Mouse (Mus musculus): ENCODE measurements around the gene Tram2. TPM values are rescaled to one million over a fixed set of nuclear protein-coding genes. Genes with fewer than 3 reads are reported as not detected.

The Tram2 gene
- polyA plus RNA-seq, 1 experiment from 2014 or later = 2.0 TPM

DNA sequence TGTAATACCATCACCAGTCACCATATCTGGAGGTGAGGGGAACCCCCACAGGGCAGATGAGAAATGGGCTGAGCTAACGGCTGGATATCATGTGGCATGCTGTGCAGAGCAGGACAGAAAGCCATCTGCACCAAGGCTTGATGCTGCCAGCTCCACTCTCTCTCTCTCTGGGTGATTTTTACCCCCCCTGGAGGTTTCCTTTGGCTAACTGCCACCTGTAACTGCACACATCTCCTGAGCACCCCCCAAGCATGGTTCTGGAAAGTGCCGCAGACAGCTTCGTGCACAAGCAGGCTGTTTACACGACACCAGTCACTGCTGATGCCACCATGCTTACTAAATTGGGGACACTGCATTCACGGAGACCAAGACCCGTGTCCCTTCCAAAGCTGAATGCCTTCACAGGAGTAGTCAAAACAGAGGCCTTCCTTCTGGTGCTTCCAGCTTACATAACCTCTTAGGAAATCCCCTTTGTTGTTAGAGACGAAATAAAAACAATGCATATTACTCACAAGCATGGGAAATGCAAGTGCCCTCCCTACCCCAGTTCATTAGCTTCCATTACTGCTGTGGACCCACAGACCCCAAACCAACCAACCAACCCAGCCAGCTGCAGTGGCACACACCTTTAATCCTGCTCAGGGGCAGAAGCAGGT is 83.6 kb downstream of the Tram2 start:
- Histone ChIP-seq H3K27ac (ENCODE audit: low read depth, low read length) (no peak overlapping the region), H3K4me1 (ENCODE audit: control insufficient read depth, insufficient read depth, low read length) (0 out of 2 replicates have a peak, but pooled peaks cover 2% of the 10 kb centered on the region), H3K4me2 (ENCODE audit: low read depth, low read length) (no peak overlapping the region), H3K36me3 (ENCODE audit: control insufficient read depth, insufficient read depth, low read length) (no peaks in the 10 kb centered on the region), H3K27me3 (ENCODE audit: control insufficient read depth, insufficient read depth, low read length) (no peaks in the 10 kb centered on the region), H3K9ac (replicated peaks; ENCODE audit: low read depth, low read length) (no peak overlapping the region), H3K9me3 (ENCODE audit: control insufficient read depth, low read length) (no peaks in the 10 kb centered on the region), H3K4me3 (ENCODE audit: low read depth, low read length) (no peak overlapping the region)
- WGBS = 67% methylated on average over 7 of the region's 7 CpGs
- ATAC-seq (ENCODE audit: low read depth) = no peak

DNA sequence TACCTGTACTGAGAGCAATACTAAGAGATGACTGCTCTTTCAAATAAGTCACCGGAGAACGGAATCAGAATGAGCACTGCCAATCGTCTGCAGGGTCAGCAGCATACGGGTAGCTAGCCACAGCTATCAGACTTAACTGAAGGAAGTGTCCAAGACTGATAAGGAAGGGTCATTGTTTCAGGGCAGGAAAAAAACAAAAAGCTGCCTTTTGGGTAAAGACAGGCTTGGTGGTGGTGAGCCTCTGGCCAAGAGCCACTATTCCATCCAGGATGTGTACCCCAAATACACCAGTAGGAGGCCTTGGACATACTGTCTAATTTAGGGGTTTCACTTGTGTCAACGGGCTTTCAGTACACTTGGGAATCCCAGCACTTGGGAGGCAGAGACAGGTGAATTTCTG is 84.7 kb downstream of the Tram2 start:
- 90% methylated on average over 5 of the region's 5 CpGs for WGBS
- no peaks in the 10 kb centered on the region for H3K27me3 ChIP-seq (ENCODE audit: control insufficient read depth, insufficient read depth, low read length)
- 0 out of 2 replicates have a peak, but pooled peaks cover 2% of the 10 kb centered on the region for H3K4me1 ChIP-seq (ENCODE audit: control insufficient read depth, insufficient read depth, low read length)
- no peak for ATAC-seq (ENCODE audit: low read depth)
- H3K9me3 ChIP-seq (ENCODE audit: control insufficient read depth, low read length) = no peaks in the 10 kb centered on the region
- no peak overlapping the region for H3K4me3 ChIP-seq (ENCODE audit: low read depth, low read length)
- no peak overlapping the region for H3K9ac ChIP-seq (replicated peaks; ENCODE audit: low read depth, low read length)
- H3K4me2 ChIP-seq (ENCODE audit: low read depth, low read length) = no peak overlapping the region
- no peaks in the 10 kb centered on the region for H3K36me3 ChIP-seq (ENCODE audit: control insufficient read depth, insufficient read depth, low read length)
- H3K27ac ChIP-seq (ENCODE audit: low read depth, low read length) = no peak overlapping the region

DNA sequence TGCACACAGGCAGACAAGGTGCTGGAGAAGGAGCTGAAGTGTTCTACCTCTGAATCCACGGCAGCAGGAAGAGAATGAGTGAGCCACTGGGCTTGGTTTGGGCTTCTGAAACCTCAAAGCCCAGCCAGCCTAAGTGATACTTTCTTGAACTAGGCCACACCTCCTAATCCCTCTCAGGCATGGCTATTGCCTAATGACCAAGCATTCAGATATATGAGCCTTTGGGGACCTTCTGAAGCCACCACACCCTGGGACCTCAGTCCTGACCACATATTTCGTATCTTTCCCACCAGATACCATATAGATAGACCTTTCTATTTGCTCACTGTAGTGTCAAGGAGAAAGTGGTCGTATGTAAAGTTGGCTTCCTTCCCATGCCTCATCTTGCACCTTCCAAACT is 85.3 kb downstream of the Tram2 start:
- Histone ChIP-seq H3K9me3 (ENCODE audit: control insufficient read depth, low read length) (no peaks in the 10 kb centered on the region), H3K36me3 (ENCODE audit: control insufficient read depth, insufficient read depth, low read length) (no peaks in the 10 kb centered on the region), H3K27ac (ENCODE audit: low read depth, low read length) (no peak overlapping the region), H3K4me3 (ENCODE audit: low read depth, low read length) (no peak overlapping the region), H3K4me2 (ENCODE audit: low read depth, low read length) (no peak overlapping the region), H3K27me3 (ENCODE audit: control insufficient read depth, insufficient read depth, low read length) (no peaks in the 10 kb centered on the region), H3K4me1 (ENCODE audit: control insufficient read depth, insufficient read depth, low read length) (0 out of 2 replicates have a peak, but pooled peaks cover 2% of the 10 kb centered on the region), H3K9ac (replicated peaks; ENCODE audit: low read depth, low read length) (no peak overlapping the region)
- no peak for ATAC-seq (ENCODE audit: low read depth)
- whole genome bisulfite sequencing = 87% methylated on average over 3 of the region's 3 CpGs

- no peaks in the 10 kb centered on the region for H3K4me1 ChIP-seq (ENCODE audit: control insufficient read depth, insufficient read depth, low read length)
- WGBS = 92% methylated on average over 11 of the region's 11 CpGs
- no peak for ATAC-seq (ENCODE audit: low read depth)
- H3K36me3 ChIP-seq (ENCODE audit: control insufficient read depth, insufficient read depth, low read length) = no peaks in the 10 kb centered on the region
- H3K4me2 ChIP-seq (ENCODE audit: low read depth, low read length) = no peak overlapping the region
- no peaks in the 10 kb centered on the region for H3K27me3 ChIP-seq (ENCODE audit: control insufficient read depth, insufficient read depth, low read length)
- H3K4me3 ChIP-seq (ENCODE audit: low read depth, low read length) = no peak overlapping the region
- H3K9ac ChIP-seq (replicated peaks; ENCODE audit: low read depth, low read length) = no peak overlapping the region
- H3K9me3 ChIP-seq (ENCODE audit: control insufficient read depth, low read length) = no peaks in the 10 kb centered on the region
- H3K27ac ChIP-seq (ENCODE audit: low read depth, low read length) = no peak overlapping the region
Observed at GRCm38 (mm10) chr1:20989461-20990083, 89.5 kb downstream of the Tram2 start.

DNA sequence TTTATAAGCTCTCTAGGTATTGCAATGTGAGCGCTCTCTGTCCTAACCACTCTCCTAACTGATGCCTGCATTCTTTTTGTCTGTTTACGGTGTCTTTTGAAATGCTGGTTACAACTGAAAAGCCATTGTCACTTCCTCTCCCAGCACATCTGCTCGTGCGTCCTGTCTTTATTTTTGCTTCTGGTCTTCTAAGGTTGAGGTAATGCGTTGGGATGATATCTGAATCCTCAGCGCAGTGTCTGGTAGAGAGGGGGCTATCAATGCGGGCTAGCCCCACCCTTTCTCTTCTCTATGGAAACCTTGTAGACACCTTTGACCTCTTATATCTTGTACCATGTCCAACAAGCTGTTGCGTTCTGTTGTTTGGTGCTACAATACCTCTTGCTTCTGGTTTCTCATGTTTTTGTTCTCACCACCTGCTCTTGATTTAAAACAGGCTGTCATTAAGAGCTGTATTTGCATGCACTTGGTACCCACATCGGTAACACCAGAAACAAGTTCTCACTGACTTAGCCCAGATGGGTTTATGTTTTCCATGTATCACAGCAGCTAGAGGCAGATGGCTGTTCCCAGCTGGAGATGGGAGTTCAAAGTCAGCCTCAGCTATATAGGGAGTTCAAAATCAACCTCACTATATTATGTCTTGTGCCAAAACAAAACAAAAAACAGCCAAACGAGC is 92.5 kb downstream of the Tram2 start:
- Histone ChIP-seq H3K9ac (replicated peaks; ENCODE audit: low read depth, low read length) (no peak overlapping the region), H3K36me3 (ENCODE audit: control insufficient read depth, insufficient read depth, low read length) (no peaks in the 10 kb centered on the region), H3K4me3 (ENCODE audit: low read depth, low read length) (no peak overlapping the region), H3K4me1 (ENCODE audit: control insufficient read depth, insufficient read depth, low read length) (no peaks in the 10 kb centered on the region), H3K9me3 (ENCODE audit: control insufficient read depth, low read length) (no peaks in the 10 kb centered on the region), H3K27ac (ENCODE audit: low read depth, low read length) (no peak overlapping the region), H3K27me3 (ENCODE audit: control insufficient read depth, insufficient read depth, low read length) (no peaks in the 10 kb centered on the region), H3K4me2 (ENCODE audit: low read depth, low read length) (no peak overlapping the region)
- 52% methylated on average over 10 of the region's 10 CpGs for WGBS
- no peak for ATAC-seq (ENCODE audit: low read depth)

DNA sequence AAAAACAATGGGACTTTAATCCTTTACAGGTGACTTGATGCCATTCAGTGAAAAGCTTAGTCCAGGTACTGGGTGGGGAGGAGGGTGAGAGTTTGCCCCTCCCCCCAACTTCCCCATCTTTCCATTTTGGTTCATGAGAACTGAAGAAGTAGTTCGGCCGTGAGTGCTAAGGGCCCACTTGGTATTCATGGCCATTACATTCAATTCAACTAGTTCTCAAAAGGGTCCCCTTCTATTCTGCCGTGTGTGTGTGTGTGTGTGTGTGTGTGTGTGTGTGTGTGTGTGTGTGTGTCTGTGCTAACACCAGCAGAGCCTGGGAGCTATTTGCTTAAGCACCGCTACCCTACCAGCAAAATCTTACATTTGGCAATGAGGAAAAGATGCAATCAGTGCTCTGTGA is 94.4 kb downstream of the Tram2 start:
- H3K4me3 ChIP-seq (ENCODE audit: low read depth, low read length) = no peak overlapping the region
- peak; percentile 62; the same call in 1 of the 2 replicates for ATAC-seq (ENCODE audit: low read depth)
- no peak overlapping the region for H3K27ac ChIP-seq (ENCODE audit: low read depth, low read length)
- H3K9me3 ChIP-seq (ENCODE audit: control insufficient read depth, low read length) = no peaks in the 10 kb centered on the region
- H3K27me3 ChIP-seq (ENCODE audit: control insufficient read depth, insufficient read depth, low read length) = no peaks in the 10 kb centered on the region
- H3K4me2 ChIP-seq (ENCODE audit: low read depth, low read length) = no peak overlapping the region
- WGBS = 30% methylated on average over 4 of the region's 4 CpGs
- no peaks in the 10 kb centered on the region for H3K36me3 ChIP-seq (ENCODE audit: control insufficient read depth, insufficient read depth, low read length)
- no peaks in the 10 kb centered on the region for H3K4me1 ChIP-seq (ENCODE audit: control insufficient read depth, insufficient read depth, low read length)
- H3K9ac ChIP-seq (replicated peaks; ENCODE audit: low read depth, low read length) = no peak overlapping the region

- no peaks in the 10 kb centered on the region for H3K9me3 ChIP-seq (ENCODE audit: control insufficient read depth, low read length)
- no peak overlapping the region for H3K9ac ChIP-seq (replicated peaks; ENCODE audit: low read depth, low read length)
- no peak overlapping the region for H3K4me3 ChIP-seq (ENCODE audit: low read depth, low read length)
- no peaks in the 10 kb centered on the region for H3K36me3 ChIP-seq (ENCODE audit: control insufficient read depth, insufficient read depth, low read length)
- no peak for ATAC-seq (ENCODE audit: low read depth)
- no peaks in the 10 kb centered on the region for H3K4me1 ChIP-seq (ENCODE audit: control insufficient read depth, insufficient read depth, low read length)
- no peaks in the 10 kb centered on the region for H3K27me3 ChIP-seq (ENCODE audit: control insufficient read depth, insufficient read depth, low read length)
- H3K27ac ChIP-seq (ENCODE audit: low read depth, low read length) = no peak overlapping the region
- no peak overlapping the region for H3K4me2 ChIP-seq (ENCODE audit: low read depth, low read length)
- WGBS = 76% methylated on average over 2 of the region's 2 CpGs
Observed at GRCm38 (mm10) chr1:20984103-20984502, 94.9 kb downstream of the Tram2 start.

DNA sequence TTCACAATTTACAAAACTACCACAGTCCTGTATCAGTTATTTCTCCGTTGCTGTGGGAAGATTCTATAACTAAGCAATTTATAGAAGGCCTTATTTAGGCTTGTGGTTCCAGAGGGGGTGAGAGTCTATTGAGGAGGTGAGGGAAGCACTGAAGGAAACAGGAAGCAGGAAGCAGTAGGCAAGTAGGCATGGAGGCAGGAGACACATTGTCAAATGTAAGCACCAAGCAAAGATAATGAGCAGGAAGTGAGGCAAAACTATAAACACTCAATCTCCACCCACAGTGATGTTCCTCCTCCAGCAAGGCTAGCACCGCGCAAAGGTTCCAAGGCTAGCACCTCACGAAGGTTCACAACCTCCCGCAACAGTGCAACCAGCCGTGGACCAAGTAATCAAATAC is 97.3 kb downstream of the Tram2 start:
- no peak overlapping the region for H3K4me3 ChIP-seq (ENCODE audit: low read depth, low read length)
- WGBS = 91% methylated on average over 6 of the region's 6 CpGs
- H3K4me1 ChIP-seq (ENCODE audit: control insufficient read depth, insufficient read depth, low read length) = no peaks in the 10 kb centered on the region
- no peak overlapping the region for H3K4me2 ChIP-seq (ENCODE audit: low read depth, low read length)
- H3K9ac ChIP-seq (replicated peaks; ENCODE audit: low read depth, low read length) = no peak overlapping the region
- H3K36me3 ChIP-seq (ENCODE audit: control insufficient read depth, insufficient read depth, low read length) = no peaks in the 10 kb centered on the region
- ATAC-seq (ENCODE audit: low read depth) = no peak
- H3K27ac ChIP-seq (ENCODE audit: low read depth, low read length) = no peak overlapping the region
- H3K9me3 ChIP-seq (ENCODE audit: control insufficient read depth, low read length) = no peaks in the 10 kb centered on the region
- H3K27me3 ChIP-seq (ENCODE audit: control insufficient read depth, insufficient read depth, low read length) = no peaks in the 10 kb centered on the region

GRCm38 (mm10) chr1:20980553-20980952 is 98.5 kb downstream of the Tram2 start:
- Histone ChIP-seq H3K27ac (ENCODE audit: low read depth, low read length) (no peak overlapping the region), H3K9me3 (ENCODE audit: control insufficient read depth, low read length) (no peaks in the 10 kb centered on the region), H3K4me3 (ENCODE audit: low read depth, low read length) (no peak overlapping the region), H3K27me3 (ENCODE audit: control insufficient read depth, insufficient read depth, low read length) (no peaks in the 10 kb centered on the region), H3K36me3 (ENCODE audit: control insufficient read depth, insufficient read depth, low read length) (no peaks in the 10 kb centered on the region), H3K4me1 (ENCODE audit: control insufficient read depth, insufficient read depth, low read length) (no peaks in the 10 kb centered on the region), H3K9ac (replicated peaks; ENCODE audit: low read depth, low read length) (no peak overlapping the region), H3K4me2 (ENCODE audit: low read depth, low read length) (no peak overlapping the region)
- 58% methylated on average over 1 of the region's 1 CpGs for WGBS
- no peak for ATAC-seq (ENCODE audit: low read depth)

Data from neural tube, embryonic 14.5 days (tissue).